Mouse (Mus musculus) C2C12 (cell line): ENCODE data around the gene Map3k19. TPM values are rescaled to one million over a fixed set of nuclear protein-coding genes. Genes with fewer than 3 reads are reported as not detected.

Experiments
- H3K27me3 ChIP-seq: one replicate; pipeline ENCODE4 v1.6.1; 2011; ENCODE audit not compliant: control insufficient read depth, insufficient read depth, insufficient read length
- H3K36me3 ChIP-seq: one replicate; pipeline ENCODE4 v1.6.1; 2011; ENCODE audit not compliant: control insufficient read depth, insufficient read depth
- H3K4me3 ChIP-seq: one replicate; pipeline ENCODE4 v1.5.1; 2011; ENCODE audit warnings: mild to moderate bottlenecking, control low read depth; ENCODE audit not compliant: poor library complexity, insufficient read depth, severe bottlenecking
- H3K79me2 ChIP-seq: one replicate; pipeline ENCODE4 v1.6.1; 2011; ENCODE audit not compliant: control insufficient read depth, insufficient read depth
- H3K79me3 ChIP-seq: one replicate; pipeline ENCODE4 v1.6.1; 2011; ENCODE audit warnings: low read depth, control low read depth
- H3ac ChIP-seq: one replicate; pipeline ENCODE3; 2011; ENCODE audit warnings: low read depth; ENCODE audit not compliant: control insufficient read depth, insufficient read length
- CEBPB ChIP-seq: IDR thresholded peaks from one replicate; pipeline ENCODE4 v1.6.1; 2011; ENCODE audit warnings: low read depth, mild to moderate bottlenecking, control low read depth, moderate library complexity
- CTCF ChIP-seq: IDR thresholded peaks from one replicate; pipeline ENCODE4 v1.5.1; 2011; ENCODE audit not compliant: control insufficient read depth, insufficient read depth, insufficient read length
- FOSL1 ChIP-seq: IDR thresholded peaks from one replicate; pipeline ENCODE4 v1.8.0; 2011; ENCODE audit warnings: mild to moderate bottlenecking, low read length; ENCODE audit not compliant: poor library complexity, insufficient read depth, severe bottlenecking
- MAX ChIP-seq: IDR thresholded peaks from one replicate; pipeline ENCODE4 v1.6.1; 2011; ENCODE audit warnings: mild to moderate bottlenecking, control low read depth
- MYOD1 ChIP-seq: IDR thresholded peaks from one replicate; pipeline ENCODE4 v1.6.1; 2011; ENCODE audit warnings: low read depth; ENCODE audit not compliant: control insufficient read depth, insufficient read length
- MYOG ChIP-seq: IDR thresholded peaks from one replicate; pipeline ENCODE4 v1.6.1; 2011; ENCODE audit not compliant: control insufficient read depth, insufficient read length; ENCODE audit errors: extremely low read depth
- USF1 ChIP-seq: IDR thresholded peaks from one replicate; pipeline ENCODE4 v1.6.1; 2011; ENCODE audit warnings: low read depth, mild to moderate bottlenecking, control low read depth, moderate library complexity
- polyA plus RNA-seq: library from polyadenylated mRNA; unstranded; fragments of >200 nt; fragmentation: generic; extraction: Trizol; gene quantifications from one replicate; pipeline ENCODE4 v1.2.1, GENCODE M21; 2012; ENCODE audit warnings: missing spikeins

Gene Map3k19
- polyA plus RNA-seq, 1 experiment: 0.06 TPM

- H3K36me3 ChIP-seq: no peaks in the 10 kb centered on the region
- no peak for TF ChIP-seq CEBPB
- peak; percentile 45 for TF ChIP-seq MAX
- no peaks in the 10 kb centered on the region for H3K79me2 ChIP-seq
- no peak overlapping the region for H3K4me3 ChIP-seq
- H3K79me3 ChIP-seq: no peaks in the 10 kb centered on the region
- no peak overlapping the region for H3ac ChIP-seq
- H3K27me3 ChIP-seq: no peaks in the 10 kb centered on the region
Measured at GRCm38 (mm10) chr1:127860492-127860891, 5.7 kb upstream of the Map3k19 start.

GRCm38 (mm10) chr1:127859799-127860400 is 5.1 kb upstream of the Map3k19 start:
- H3K79me2 ChIP-seq: no peaks in the 10 kb centered on the region
- TF ChIP-seq CEBPB (no peak), USF1 (peak; percentile 41), MAX (no peak), CTCF (no peak), MYOD1 (peak; percentile 70)
- H3K36me3 ChIP-seq: no peaks in the 10 kb centered on the region
- H3K27me3 ChIP-seq: no peaks in the 10 kb centered on the region
- no peaks in the 10 kb centered on the region for H3K79me3 ChIP-seq
- H3ac ChIP-seq: no peak overlapping the region
- no peak overlapping the region for H3K4me3 ChIP-seq

GRCm38 (mm10) chr1:127858945-127859648 is 4.3 kb upstream of the Map3k19 start:
- Histone ChIP-seq H3K79me3 (no peaks in the 10 kb centered on the region), H3K36me3 (no peaks in the 10 kb centered on the region), H3ac (no peak overlapping the region), H3K79me2 (no peaks in the 10 kb centered on the region), H3K27me3 (no peaks in the 10 kb centered on the region), H3K4me3 (no peak overlapping the region)
- TF ChIP-seq CEBPB (no peak), MAX (no peak), MYOD1 (no peak), USF1 (no peak), FOSL1 (no peak), CTCF (no peak), MYOG (no peak)

GRCm38 (mm10) chr1:127850075-127850610 is 4.7 kb downstream of the Map3k19 start:
- Histone ChIP-seq H3K79me2 (no peaks in the 10 kb centered on the region), H3K27me3 (no peaks in the 10 kb centered on the region), H3K36me3 (no peaks in the 10 kb centered on the region), H3K4me3 (no peak overlapping the region), H3ac (no peak overlapping the region), H3K79me3 (no peaks in the 10 kb centered on the region)
- TF ChIP-seq MYOD1: no peak
- no peak for TF ChIP-seq MYOG
- TF ChIP-seq CTCF: no peak
- no peak for TF ChIP-seq USF1
- TF ChIP-seq FOSL1: no peak
- no peak for TF ChIP-seq CEBPB
- no peak for TF ChIP-seq MAX

GRCm38 (mm10) chr1:127845472-127845871 is 9.4 kb downstream of the Map3k19 start:
- Histone ChIP-seq H3K36me3 (no peaks in the 10 kb centered on the region), H3K4me3 (no peak overlapping the region), H3K79me2 (no peaks in the 10 kb centered on the region), H3ac (no peak overlapping the region), H3K79me3 (no peaks in the 10 kb centered on the region), H3K27me3 (no peaks in the 10 kb centered on the region)
- TF ChIP-seq FOSL1 (no peak), USF1 (no peak), MAX (no peak), MYOD1 (no peak), CTCF (no peak), MYOG (no peak), CEBPB (no peak)

- Histone ChIP-seq H3ac (no peak overlapping the region), H3K27me3 (no peaks in the 10 kb centered on the region), H3K36me3 (no peaks in the 10 kb centered on the region), H3K79me2 (no peaks in the 10 kb centered on the region), H3K4me3 (no peak overlapping the region), H3K79me3 (no peaks in the 10 kb centered on the region)
- no peak for TF ChIP-seq MYOD1
- no peak for TF ChIP-seq FOSL1
- no peak for TF ChIP-seq MYOG
- TF ChIP-seq CEBPB: no peak
- TF ChIP-seq MAX: no peak
- no peak for TF ChIP-seq CTCF
- TF ChIP-seq USF1: no peak
Measured at GRCm38 (mm10) chr1:127838602-127839001, 16.2 kb downstream of the Map3k19 start.
